Mouse (Mus musculus) olfactory bulb, adult 2 months (tissue): ENCODE measurements around the gene Erc2. TPM values are rescaled to one million over a fixed set of nuclear protein-coding genes. Genes with fewer than 3 reads are reported as not detected.

ENCODE experiments used
- H3K27ac ChIP-seq: fragments of 200-500 bp; 2 replicates; pipeline ENCODE4 v1.5.1; 2012; ENCODE audit warnings: low read depth, low read length; ENCODE audit not compliant: insufficient read depth
- H3K4me1 ChIP-seq: fragments of 200-500 bp; 2 replicates; pipeline ENCODE4 v1.6.1; 2012; ENCODE audit warnings: low read length; ENCODE audit not compliant: control insufficient read depth, insufficient read depth
- H3K4me3 ChIP-seq: fragments of 200-500 bp; 2 replicates; pipeline ENCODE4 v1.5.1; 2012; ENCODE audit warnings: mild to moderate bottlenecking, low read depth, low read length, moderate library complexity; ENCODE audit not compliant: insufficient read depth
- CTCF ChIP-seq: fragments of 200-500 bp; IDR thresholded peaks from 2 replicates; pipeline ENCODE4 v1.5.1; 2012; ENCODE audit warnings: low read depth, mild to moderate bottlenecking, low read length, moderate library complexity; ENCODE audit not compliant: insufficient read depth
- POLR2A ChIP-seq: fragments of 200-500 bp; IDR thresholded peaks from 2 replicates; pipeline ENCODE4 v1.6.1; 2012; ENCODE audit warnings: mild to moderate bottlenecking, low read depth, low read length, moderate library complexity; ENCODE audit not compliant: insufficient read depth
- WGBS: fragments of 180-500 bp; shearing (Covaris S2); methylation state at CpG from one replicate; pipeline ENCODE4 v1.1.7; 2018; 5-methylcytosine and 5-hydroxymethylcytosine counted together
- polyA plus RNA-seq: library from polyadenylated mRNA; stranded (reverse); fragments of >200 nt; gene quantifications from 2 replicates; pipeline ENCODE4 v1.2.4, GENCODE M21; 2012; ENCODE audit warnings: low replicate concordance; ENCODE audit not compliant: missing spikeins, insufficient read depth, insufficient read length

Gene Erc2
- polyA plus RNA-seq, 1 experiment, result not detected

GRCm38 (mm10) chr14:28072561-28072960 is 450.3 kb downstream of the Erc2 start:
- no peak for TF ChIP-seq CTCF
- no peak for TF ChIP-seq POLR2A
- 91% methylated on average over 3 of the region's 3 CpGs for WGBS

GRCm38 (mm10) chr14:28089636-28090443 is 467.6 kb downstream of the Erc2 start:
- no peaks in the 10 kb centered on the region for H3K4me1 ChIP-seq
- H3K4me3 ChIP-seq, result no peak overlapping the region
- no peak overlapping the region for H3K27ac ChIP-seq
- WGBS, result 71% methylated on average over 8 of the region's 8 CpGs
- TF ChIP-seq CTCF (no peak), POLR2A (no peak)

More at GRCm38 (mm10) chr14:28072561-28072960, 450.3 kb downstream of the Erc2 start:
- Histone ChIP-seq H3K27ac (no peak overlapping the region), H3K4me1 (no peaks in the 10 kb centered on the region), H3K4me3 (no peak overlapping the region)

- Histone ChIP-seq H3K27ac (no peak overlapping the region), H3K4me1 (no peaks in the 10 kb centered on the region), H3K4me3 (no peak overlapping the region)
- 91% methylated on average over 1 of the region's 1 CpGs for WGBS
- no peak for TF ChIP-seq CTCF
- no peak for TF ChIP-seq POLR2A
Measured at GRCm38 (mm10) chr14:28091367-28091766, 469.1 kb downstream of the Erc2 start.

- Histone ChIP-seq H3K27ac (no peak overlapping the region), H3K4me1 (no peaks in the 10 kb centered on the region), H3K4me3 (no peak overlapping the region)
- no peak for TF ChIP-seq CTCF
- no peak for TF ChIP-seq POLR2A
- 77% methylated on average over 4 of the region's 4 CpGs for WGBS
Measured at GRCm38 (mm10) chr14:28093214-28093613, 471.0 kb downstream of the Erc2 start.

GRCm38 (mm10) chr14:28093913-28094312 is 471.7 kb downstream of the Erc2 start:
- Histone ChIP-seq H3K27ac (no peak overlapping the region), H3K4me3 (no peak overlapping the region), H3K4me1 (no peaks in the 10 kb centered on the region)
- TF ChIP-seq POLR2A (no peak), CTCF (no peak)
- 82% methylated on average over 1 of the region's 1 CpGs for WGBS

- no peak overlapping the region for H3K27ac ChIP-seq
- H3K4me3 ChIP-seq, result no peak overlapping the region
- no peaks in the 10 kb centered on the region for H3K4me1 ChIP-seq
- 91% methylated on average over 5 of the region's 5 CpGs for WGBS
- TF ChIP-seq POLR2A (no peak), CTCF (no peak)
Measured at GRCm38 (mm10) chr14:28099084-28099483, 476.9 kb downstream of the Erc2 start.

GRCm38 (mm10) chr14:28113121-28113520 is 490.9 kb downstream of the Erc2 start:
- Histone ChIP-seq H3K4me1 (no peaks in the 10 kb centered on the region), H3K4me3 (no peak overlapping the region), H3K27ac (no peak overlapping the region)
- WGBS, result 97% methylated on average over 2 of the region's 2 CpGs
- no peak for TF ChIP-seq CTCF
- TF ChIP-seq POLR2A, result no peak

DNA sequence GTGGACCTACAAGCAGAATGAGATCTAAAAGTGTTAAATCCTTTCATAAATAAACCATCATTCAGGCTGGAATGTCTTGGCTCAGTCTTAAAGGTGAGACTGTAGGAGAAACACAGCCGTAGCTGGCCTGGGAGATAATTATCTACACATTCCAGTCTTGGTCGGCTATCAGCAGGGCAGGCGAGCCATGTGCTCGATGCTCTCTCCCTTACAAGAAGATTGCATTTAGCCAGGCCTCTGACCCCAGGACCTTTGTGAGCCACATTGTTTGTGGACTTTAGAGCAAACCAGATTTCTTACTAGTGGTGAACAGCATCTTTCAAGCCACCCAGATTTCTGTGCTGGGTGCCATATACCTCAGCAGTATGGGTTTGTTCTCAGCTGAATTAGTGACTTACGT is 498.6 kb downstream of the Erc2 start:
- Histone ChIP-seq H3K4me3 (no peak overlapping the region), H3K4me1 (no peaks in the 10 kb centered on the region), H3K27ac (no peak overlapping the region)
- TF ChIP-seq POLR2A (no peak), CTCF (no peak)
- 83% methylated on average over 5 of the region's 5 CpGs for WGBS

DNA sequence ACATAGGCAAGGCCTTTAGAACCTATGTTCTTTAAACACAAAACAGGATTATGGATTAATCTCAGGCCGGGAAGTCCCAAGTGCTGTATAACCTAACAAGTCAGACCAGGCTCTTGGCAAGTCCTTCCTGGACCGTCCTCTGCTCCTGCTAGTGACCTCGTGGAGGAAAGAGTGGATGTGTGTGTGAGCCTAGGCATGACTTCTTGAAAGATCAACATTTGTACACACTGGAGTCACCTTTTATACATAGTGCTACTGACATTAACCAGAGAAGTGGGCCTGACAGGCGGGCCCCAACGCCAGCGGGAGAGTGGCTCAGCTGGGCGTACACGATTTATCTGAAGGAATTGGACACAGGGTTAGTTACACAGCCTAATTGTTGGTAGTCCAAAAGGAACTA is 504.6 kb downstream of the Erc2 start:
- H3K4me3 ChIP-seq, result no peak overlapping the region
- H3K4me1 ChIP-seq, result no peaks in the 10 kb centered on the region
- H3K27ac ChIP-seq, result no peak overlapping the region
- 90% methylated on average over 8 of the region's 8 CpGs for WGBS
- TF ChIP-seq POLR2A (no peak), CTCF (no peak)

- 86% methylated on average over 3 of the region's 3 CpGs for WGBS
- H3K4me1 ChIP-seq, result no peaks in the 10 kb centered on the region
- TF ChIP-seq POLR2A (no peak), CTCF (no peak)
- H3K4me3 ChIP-seq, result no peak overlapping the region
- no peak overlapping the region for H3K27ac ChIP-seq
Measured at GRCm38 (mm10) chr14:28128999-28129398, 506.8 kb downstream of the Erc2 start.
